In the genomic region with DNA sequence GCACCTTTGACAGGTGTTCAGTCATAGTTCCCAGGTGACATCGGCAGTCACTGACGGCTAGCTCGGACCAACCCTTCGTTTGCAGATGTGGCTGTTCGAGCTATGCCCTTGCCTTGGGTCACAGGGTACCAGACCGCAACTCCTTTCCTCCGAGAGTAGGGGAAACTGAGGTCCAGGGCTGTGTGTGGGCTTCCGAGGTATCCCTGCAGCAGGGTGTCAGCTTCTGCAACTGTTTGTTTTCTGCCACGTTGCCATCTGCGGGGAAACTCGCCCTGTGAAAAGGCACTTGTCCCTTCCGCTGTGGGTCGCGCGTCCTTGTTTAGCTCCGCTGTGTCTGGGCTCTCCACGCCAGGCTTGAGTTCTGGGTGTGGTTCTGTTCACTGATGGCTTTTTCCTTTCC, we compare ENCODE assay signal across 8 mouse cellular contexts. TPM values are rescaled to one million over a fixed set of nuclear protein-coding genes. Genes with fewer than 3 reads are reported as not detected.
DNase-seq lines count a peak whose midpoint lies in the region; ATAC-seq and TF ChIP-seq lines count a peak whose summit lies in the region.

No protein-coding gene starts in this region.

- peak overlapping the region; percentile 86 for H3K9ac ChIP-seq in forebrain, embryonic 14.5 days (ENCODE audit: low read length)
- peak overlapping the region; percentile 68 for H3K9ac ChIP-seq in lung, embryonic 16.5 days (ENCODE audit: low read length)
- peak overlapping the region; percentile 58 for H3K9ac ChIP-seq in stomach, embryonic 14.5 days (replicated peaks; ENCODE audit: low read depth, low read length)

- no peaks in the 10 kb centered on the region for H3K27me3 ChIP-seq in forebrain, embryonic 14.5 days (replicated peaks; ENCODE audit: control insufficient read depth, insufficient read depth, low read length)
- H3K27me3 ChIP-seq in kidney, adult 2 months (replicated peaks; ENCODE audit: control insufficient read depth, insufficient read depth, low read length) = no peaks in the 10 kb centered on the region
- H3K27me3 ChIP-seq in lung, embryonic 16.5 days (ENCODE audit: control insufficient read depth, insufficient read depth, low read depth, low read length) = no peaks in the 10 kb centered on the region
- H3K27me3 ChIP-seq in stomach, embryonic 14.5 days (ENCODE audit: control insufficient read depth, insufficient read depth, low read length) = no peaks in the 10 kb centered on the region

- peak; percentile 21; the same call in 1 of the 2 replicates for ATAC-seq in forebrain, embryonic 14.5 days
- peak; percentile 64 for ATAC-seq in lung, embryonic 16.5 days (ENCODE audit: low read depth)
- ATAC-seq in stomach, embryonic 14.5 days (ENCODE audit: insufficient number of reproducible peaks, insufficient read depth, low FRiP score, low read depth) = no peak

- 10% methylated on average over 17 of the region's 17 CpGs for WGBS in forebrain, embryonic 14.5 days
- 1% methylated on average over 17 of the region's 17 CpGs for WGBS in kidney, adult 2 months
- WGBS in lung, embryonic 16.5 days = 2% methylated on average over 17 of the region's 17 CpGs
- 5% methylated on average over 17 of the region's 17 CpGs for WGBS in stomach, embryonic 14.5 days

- H3K4me1 ChIP-seq in brown adipose tissue, adult 24 weeks (ENCODE audit: control insufficient read depth, insufficient read depth, insufficient read length, low read length) = peaks cover 7% of the 10 kb centered on the region; the same call in 1 of the 2 replicates
- 0 out of 2 replicates have a peak, but pooled peaks cover 3% of the 10 kb centered on the region for H3K4me1 ChIP-seq in forebrain, embryonic 14.5 days (ENCODE audit: control insufficient read depth, insufficient read depth, low read length)
- peaks cover 23% of the 10 kb centered on the region for H3K4me1 ChIP-seq in kidney, adult 2 months (ENCODE audit: control insufficient read depth, insufficient read depth, low read length)
- peaks cover 8% of the 10 kb centered on the region for H3K4me1 ChIP-seq in lung, embryonic 16.5 days (replicated peaks; ENCODE audit: control insufficient read depth, insufficient read depth, low read length)
- 0 out of 2 replicates have a peak, but pooled peaks cover 5% of the 10 kb centered on the region for H3K4me1 ChIP-seq in stomach, embryonic 14.5 days (ENCODE audit: control insufficient read depth, insufficient read depth, low read length)

- peak overlapping the region; percentile 84 for H3K4me3 ChIP-seq in gastrocnemius, adult 2 months
- peak overlapping the region; percentile 77 for H3K4me3 ChIP-seq in brown adipose tissue, adult 24 weeks (ENCODE audit: insufficient read depth, low read depth, low read length)
- peak overlapping the region; percentile 81 for H3K4me3 ChIP-seq in forebrain, embryonic 14.5 days (ENCODE audit: low read depth, low read length)
- peak overlapping the region; percentile 95 for H3K4me3 ChIP-seq in kidney, adult 2 months (ENCODE audit: insufficient read depth, low read depth, low read length)
- H3K4me3 ChIP-seq in lung, embryonic 16.5 days (ENCODE audit: low read length) = peak overlapping the region; percentile 59
- peak overlapping the region; percentile 77 for H3K4me3 ChIP-seq in stomach, embryonic 14.5 days (ENCODE audit: low read depth, low read length)

- H3K27ac ChIP-seq in gastrocnemius, adult 2 months = peak overlapping the region; percentile 77
- H3K27ac ChIP-seq in brown adipose tissue, adult 24 weeks (replicated peaks; ENCODE audit: low read depth, low read length) = 0 out of 2 replicates have a peak overlapping the region, but pooled peaks have one; percentile 9
- H3K27ac ChIP-seq in forebrain, embryonic 14.5 days (ENCODE audit: low read depth, low read length) = no peak overlapping the region
- peak overlapping the region; percentile 52 for H3K27ac ChIP-seq in kidney, adult 2 months (ENCODE audit: insufficient read depth, low read depth, low read length)
- H3K27ac ChIP-seq in lung, embryonic 16.5 days (ENCODE audit: low read length) = no peak overlapping the region
- H3K27ac ChIP-seq in stomach, embryonic 14.5 days (ENCODE audit: low read length) = no peak overlapping the region

- H3K36me3 ChIP-seq in forebrain, embryonic 14.5 days (ENCODE audit: control insufficient read depth, insufficient read depth, low read length) = no peaks in the 10 kb centered on the region
- H3K36me3 ChIP-seq in kidney, adult 2 months (ENCODE audit: control insufficient read depth, insufficient read depth, low read length) = no peaks in the 10 kb centered on the region
- H3K36me3 ChIP-seq in lung, embryonic 16.5 days (ENCODE audit: control insufficient read depth, insufficient read depth, low read length) = no peaks in the 10 kb centered on the region
- H3K36me3 ChIP-seq in stomach, embryonic 14.5 days (ENCODE audit: control insufficient read depth, insufficient read depth, low read length) = no peaks in the 10 kb centered on the region

- H3K9me3 ChIP-seq in forebrain, embryonic 14.5 days (replicated peaks; ENCODE audit: control insufficient read depth, low read length) = no peaks in the 10 kb centered on the region
- no peaks in the 10 kb centered on the region for H3K9me3 ChIP-seq in lung, embryonic 16.5 days (ENCODE audit: control insufficient read depth, low read length)
- H3K9me3 ChIP-seq in stomach, embryonic 14.5 days (ENCODE audit: control insufficient read depth, low read depth, low read length) = no peaks in the 10 kb centered on the region

- peak; percentile 46 for DNase-seq in gastrocnemius, adult 2 months
- DNase-seq in gastrocnemius, postnatal 25 days = no peak
- DNase-seq in B cell, adult 2 months = peak; percentile 40 to 42
- DNase-seq in forebrain, embryonic 14.5 days (ENCODE audit: low spot score) = peak; percentile 24
- DNase-seq in kidney, adult 2 months = peak; percentile 58

- H3K4me2 ChIP-seq in forebrain, embryonic 14.5 days (ENCODE audit: low read length) = peak overlapping the region; percentile 98
- peak overlapping the region; percentile 85 for H3K4me2 ChIP-seq in lung, embryonic 16.5 days (ENCODE audit: low read depth, low read length)
- peak overlapping the region; percentile 99 for H3K4me2 ChIP-seq in stomach, embryonic 14.5 days (replicated peaks; ENCODE audit: low read depth, low read length)

- intact Hi-C loops in gastrocnemius, adult 2 months (cut with DNase I) = loop anchor here (1.0 to 5.0 kb wide), 3 partner anchors 33 to 240 kb away; no protein-coding TSS in a partner anchor

- TF ChIP-seq POLR2A in kidney, adult 2 months (IDR thresholded peaks at IDR 0.05; ENCODE audit: low read depth, low read length) = no peak

- TF ChIP-seq CTCF in gastrocnemius, adult 2 months (IDR thresholded peaks at IDR 0.05) = no peak
- TF ChIP-seq CTCF in kidney, adult 2 months (conservative IDR thresholded peaks at IDR 0.05; ENCODE audit: insufficient read depth, insufficient read length, low read depth, low read length) = no peak

RNA-seq across cellular contexts. Expression of gene Slc36a1, which starts 0.5 kb away (rescaled TPM):
- 1 to 10 TPM; 6.2 TPM for total RNA-seq in gastrocnemius, adult 2 months (2021)
- total RNA-seq in gastrocnemius, postnatal 25 days (2021) = 1 to 10 TPM; 5.2 to 5.8 TPM
- polyA plus RNA-seq in brown adipose tissue, adult 24 weeks (2012; ENCODE audit: insufficient read depth, insufficient read length, missing spikeins) = 3.4 and 5.3 TPM in 2 replicates
- polyA plus RNA-seq in forebrain, embryonic 14.5 days (2014; fragmentation: Nextera tagmentation; extraction: Ambion mirVana) = 1.8 and 3.2 TPM in 2 replicates
- polyA plus RNA-seq in kidney, adult 2 months (2012; rRNA removed) = 60.5 and 63.4 TPM in 2 replicates
- polyA plus RNA-seq in lung, embryonic 16.5 days (2015; fragmentation: Nextera tagmentation; extraction: Ambion mirVana) = 2.2 and 3.2 TPM in 2 replicates
- polyA plus RNA-seq in stomach, embryonic 14.5 days (2014; fragmentation: Nextera tagmentation; extraction: Ambion mirVana) = 2.5 and 3.3 TPM in 2 replicates

RNA-seq across cellular contexts. Expression of gene Slc36a2, which starts 19.7 kb away (rescaled TPM):
- total RNA-seq in gastrocnemius, adult 2 months (2021) = under 1 TPM; 0.15 to 0.61 TPM
- 1 to 10 TPM in 1 of 2 experiments, under 1 TPM in 1; 0.41 to 4.8 TPM for total RNA-seq in gastrocnemius, postnatal 25 days (2021)
- 279 and 401 TPM in 2 replicates for polyA plus RNA-seq in brown adipose tissue, adult 24 weeks (2012; ENCODE audit: insufficient read depth, insufficient read length, missing spikeins)
- 0.15 and 0.27 TPM in 2 replicates for polyA plus RNA-seq in forebrain, embryonic 14.5 days (2014; fragmentation: Nextera tagmentation; extraction: Ambion mirVana)
- polyA plus RNA-seq in kidney, adult 2 months (2012; rRNA removed) = 35.4 and 36.9 TPM in 2 replicates
- 8.8 and 9.6 TPM in 2 replicates for polyA plus RNA-seq in lung, embryonic 16.5 days (2015; fragmentation: Nextera tagmentation; extraction: Ambion mirVana)
- 0.10 and 0.22 TPM in 2 replicates for polyA plus RNA-seq in stomach, embryonic 14.5 days (2014; fragmentation: Nextera tagmentation; extraction: Ambion mirVana)

RNA-seq across cellular contexts. Expression of gene Slc36a3, which starts 53.1 kb away (rescaled TPM):
- total RNA-seq in gastrocnemius, adult 2 months (2021) = not detected
- total RNA-seq in gastrocnemius, postnatal 25 days (2021) = not detected
- polyA plus RNA-seq in brown adipose tissue, adult 24 weeks (2012; ENCODE audit: insufficient read depth, insufficient read length, missing spikeins) = not detected in 2 replicates
- not detected in 2 replicates for polyA plus RNA-seq in forebrain, embryonic 14.5 days (2014; fragmentation: Nextera tagmentation; extraction: Ambion mirVana)
- 0.04 and 0.11 TPM in 2 replicates for polyA plus RNA-seq in kidney, adult 2 months (2012; rRNA removed)
- not detected in 2 replicates for polyA plus RNA-seq in lung, embryonic 16.5 days (2015; fragmentation: Nextera tagmentation; extraction: Ambion mirVana)
- polyA plus RNA-seq in stomach, embryonic 14.5 days (2014; fragmentation: Nextera tagmentation; extraction: Ambion mirVana) = not detected in 2 replicates

Comparison
In these comparisons a context has a peak if more than half of its experiments do, and no peak if none do; other contexts are left out.
1. H3K27ac ChIP-seq: peak in gastrocnemius, adult 2 months (single experiment), brown adipose tissue, adult 24 weeks (single experiment) and kidney, adult 2 months (single experiment); none in forebrain, embryonic 14.5 days (single experiment), lung, embryonic 16.5 days (single experiment) and stomach, embryonic 14.5 days (single experiment).
2. Peak in every context shown above with its lines, with median percentiles within 50 percentile points of each other: H3K4me3 ChIP-seq, H3K4me2 ChIP-seq and H3K9ac ChIP-seq.